Mouse (Mus musculus) left cerebral cortex, adult 6 months (tissue): ENCODE measurements around the gene Cwh43. TPM values are rescaled to one million over a fixed set of nuclear protein-coding genes. Genes with fewer than 3 reads are reported as not detected.

Source experiments
- long read RNA-seq, 2 experiments: library from polyadenylated mRNA; unstranded; transcript quantifications; one replicate each; pipeline ENCODE4 v2.0.0; 2019 to 2020
- polyA plus RNA-seq: library from polyadenylated mRNA; unstranded; fragments of <200 nt; fragmentation: Nextera tagmentation; gene quantifications from 2 replicates; pipeline ENCODE4 v1.2.3, GENCODE M21; 2021

Gene Cwh43
- 1.1 and 1.3 TPM in 2 replicates for polyA plus RNA-seq
- long read RNA-seq, experiment 1, partial matches to known transcripts, result 1 of 7 reads
- long read RNA-seq, experiment 1, other reads (novel, unspliced or antisense), result 6 of 7 reads
- long read RNA-seq, experiment 2, result 0 reads

DNA sequence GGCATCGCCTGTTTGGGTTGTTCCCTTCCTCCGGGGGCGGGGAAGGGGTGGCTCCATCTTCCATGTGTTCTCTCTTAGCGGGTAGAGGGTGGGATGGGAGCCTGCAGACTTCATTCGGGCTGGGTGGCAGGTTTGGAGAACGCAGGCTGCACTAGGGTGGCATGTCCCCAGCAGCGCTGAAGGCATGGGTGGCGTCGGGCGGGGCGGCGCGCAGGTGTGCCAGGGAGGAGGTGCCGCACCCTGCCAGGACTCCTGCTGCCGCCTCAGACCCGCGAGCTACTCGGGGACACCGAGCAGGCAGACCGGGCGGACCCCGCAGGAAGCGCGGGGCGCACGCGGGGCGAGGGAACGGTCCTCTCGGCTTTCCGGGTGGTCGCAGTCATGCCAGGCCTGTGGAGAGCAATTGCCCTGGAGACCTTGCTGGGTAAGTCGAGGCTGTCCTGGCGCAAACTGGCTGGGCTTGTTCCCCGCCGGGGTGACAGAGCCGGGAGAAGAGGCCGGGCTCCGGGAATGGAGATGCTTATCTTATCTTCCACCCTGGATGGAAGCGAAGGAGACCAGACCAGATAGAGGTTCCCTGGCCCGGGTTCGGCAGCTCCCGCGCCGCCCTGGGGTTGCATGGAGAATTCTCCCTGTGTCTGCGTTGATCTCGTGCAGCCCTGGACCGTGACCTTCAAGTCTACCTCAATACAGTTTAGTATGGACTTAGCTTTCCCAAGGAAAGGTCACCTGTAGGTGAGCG is at the start of gene Cwh43:
Gene Cwh43, plus strand, starts transcription at position 95 of the 742 bp plus-strand sequence.

DNA sequence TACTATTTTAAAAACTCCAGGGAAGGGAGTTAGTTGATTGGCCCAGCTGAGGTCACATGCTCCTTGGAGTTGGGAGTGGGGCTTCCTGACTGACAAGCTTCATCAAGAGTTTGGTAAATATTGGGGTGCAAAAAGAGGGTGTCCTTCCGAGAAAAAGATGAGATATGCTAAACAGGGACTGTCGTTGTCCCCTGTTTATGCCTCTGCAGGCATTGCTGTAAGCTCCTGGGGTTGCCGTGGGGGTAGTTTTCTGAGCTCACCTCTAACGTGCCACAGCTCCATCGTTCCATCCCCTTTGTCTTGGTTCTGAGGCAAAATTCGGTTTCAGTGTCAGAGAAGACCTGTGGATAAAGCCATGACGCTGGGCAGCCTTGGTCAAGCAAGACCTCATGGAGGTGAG is 74.8 kb downstream of the Cwh43 start, which contains the start of gene Dcun1d4:
Gene Dcun1d4, plus strand, starts transcription at position 301 of the 400 bp plus-strand sequence.

Other genes starting within 250 kb of the Cwh43 start
- 9.6 and 11.1 TPM in 2 replicates for gene Fryl, start 149.5 kb upstream of the Cwh43 start, polyA plus RNA-seq
- gene Ociad1, start 113.3 kb upstream of the Cwh43 start, polyA plus RNA-seq, result 744 and 763 TPM in 2 replicates
- 93.0 and 99.0 TPM in 2 replicates for gene Ociad2, start 65.0 kb upstream of the Cwh43 start, polyA plus RNA-seq
- 29.4 and 42.9 TPM in 2 replicates for gene Dcun1d4, start 74.9 kb downstream of the Cwh43 start, polyA plus RNA-seq
- not detected in 2 replicates for gene Lrrc66, start 226.5 kb downstream of the Cwh43 start, polyA plus RNA-seq
- gene Sgcb, start 241.7 kb downstream of the Cwh43 start, polyA plus RNA-seq, result 16.7 and 25.2 TPM in 2 replicates
- gene Spata18, start 245.3 kb downstream of the Cwh43 start, polyA plus RNA-seq, result 0.49 and 0.80 TPM in 2 replicates